Mouse (Mus musculus): Measurements from ENCODE around the gene Aanat.
"Not testable (repeated sequence)": the region's sequence is repeated elsewhere in the genome, so short reads cannot be mapped to it uniquely, and the experiment has no call there.

The Aanat gene

DNA sequence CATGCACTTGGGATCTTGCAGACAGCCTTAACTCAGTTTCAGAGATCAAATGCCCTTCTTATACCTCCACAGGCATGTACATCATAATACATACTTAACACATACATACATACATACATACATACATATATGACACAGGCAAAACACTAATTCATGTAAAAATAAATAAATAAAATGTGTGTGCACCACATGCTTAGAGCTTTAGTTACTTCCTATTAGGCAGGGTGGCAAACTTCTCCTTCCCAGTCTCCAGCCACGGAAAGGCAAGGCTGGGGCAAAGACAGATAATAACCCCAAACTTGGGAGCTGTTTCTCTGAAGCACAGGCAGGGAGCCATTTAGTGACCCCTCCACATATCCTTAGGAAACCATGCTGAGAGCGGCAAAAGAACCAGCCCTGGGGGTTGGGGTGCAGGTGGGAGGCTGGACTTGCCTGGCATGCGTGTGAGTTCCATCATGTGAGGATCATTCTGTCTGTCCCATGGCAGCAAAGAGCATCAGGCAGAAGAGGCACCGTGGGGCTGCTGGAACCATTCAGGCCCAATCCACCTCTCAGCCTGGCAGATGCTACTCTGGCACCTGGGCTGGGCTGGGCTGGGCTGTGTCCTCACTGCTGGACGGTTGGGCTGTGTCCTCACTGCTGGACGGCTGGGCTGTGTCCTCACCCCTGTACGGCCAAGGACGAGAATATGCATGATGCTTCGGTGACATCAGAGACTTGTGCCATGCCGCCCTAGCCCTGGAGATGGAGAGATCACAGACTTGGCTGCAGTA lies 40.3 kb downstream of the Aanat start, which contains the start of gene Rhbdf2:
Gene Rhbdf2, minus strand, starts transcription at position 721 of the 773 bp plus-strand sequence.
- in situ Hi-C loops (cut with MboI; ENCODE audit: low sequenced_read_pairs): no loop called here

DNA sequence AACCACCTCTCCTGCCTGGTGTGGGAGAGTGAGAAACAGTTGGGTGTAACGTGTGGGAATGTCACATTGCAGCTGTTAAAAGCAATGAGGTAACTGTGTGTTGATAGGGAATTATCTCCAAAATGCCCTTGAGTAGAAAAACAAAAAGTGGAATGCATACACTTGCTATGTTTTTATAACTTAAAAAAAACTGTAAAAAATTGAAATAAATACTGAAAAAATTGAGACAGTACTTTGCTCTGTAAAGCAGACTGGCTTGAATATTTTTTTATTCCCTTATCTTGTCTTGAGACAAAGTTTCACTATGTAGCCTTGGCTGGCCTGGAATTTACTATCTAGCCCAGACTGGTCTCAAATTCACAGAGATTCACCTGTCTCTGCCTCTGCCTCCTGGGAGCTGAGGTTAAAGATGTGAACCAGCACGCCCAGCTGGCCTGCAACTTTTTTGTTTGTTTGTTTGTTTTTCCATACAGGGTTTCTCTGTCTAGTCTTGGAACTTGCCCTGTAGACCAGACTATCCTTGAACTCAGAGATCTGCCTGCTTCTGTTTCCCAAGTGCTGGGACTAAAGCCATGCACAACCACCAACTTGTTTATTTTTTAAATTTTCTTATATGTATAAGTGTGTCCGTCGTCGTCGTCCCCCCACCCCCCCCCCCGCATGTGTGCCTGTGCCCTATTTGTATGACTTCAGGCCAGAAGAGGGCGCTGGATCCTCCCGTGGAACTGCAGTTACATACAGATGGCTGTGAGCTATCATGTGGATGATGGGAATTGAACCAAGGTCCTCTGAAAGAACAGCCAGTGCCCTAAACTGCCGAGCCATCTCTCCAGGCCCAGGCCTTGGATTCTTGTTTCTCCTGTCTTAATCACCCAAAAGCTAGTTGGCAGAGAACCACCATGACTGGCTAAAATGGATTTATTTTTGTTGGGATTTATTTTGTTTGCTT lies 41.1 kb downstream of the Aanat start:
- in situ Hi-C loops (cut with MboI; ENCODE audit: low sequenced_read_pairs): no loop called here

DNA sequence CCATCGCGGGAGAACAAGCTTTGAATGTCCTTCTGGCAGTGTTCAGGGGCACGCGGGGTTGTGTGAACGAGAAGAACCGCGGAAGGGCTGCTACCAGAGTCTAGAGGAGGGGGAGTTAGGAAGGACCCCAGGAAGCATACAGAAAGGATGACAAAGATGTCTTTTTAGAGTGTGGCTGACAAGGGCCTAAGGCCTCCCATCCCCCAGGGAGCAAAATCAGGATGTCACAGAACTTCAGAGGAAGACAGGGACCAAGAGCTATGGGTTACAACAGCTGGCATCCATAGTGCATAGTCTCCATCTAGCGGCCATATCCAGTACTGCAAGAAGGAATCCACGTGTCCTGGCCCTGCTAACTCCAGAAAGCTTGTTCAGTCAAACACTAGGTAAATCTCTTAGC lies 42.5 kb downstream of the Aanat start:
- in situ Hi-C loops (cut with MboI; ENCODE audit: low sequenced_read_pairs): no loop called here

DNA sequence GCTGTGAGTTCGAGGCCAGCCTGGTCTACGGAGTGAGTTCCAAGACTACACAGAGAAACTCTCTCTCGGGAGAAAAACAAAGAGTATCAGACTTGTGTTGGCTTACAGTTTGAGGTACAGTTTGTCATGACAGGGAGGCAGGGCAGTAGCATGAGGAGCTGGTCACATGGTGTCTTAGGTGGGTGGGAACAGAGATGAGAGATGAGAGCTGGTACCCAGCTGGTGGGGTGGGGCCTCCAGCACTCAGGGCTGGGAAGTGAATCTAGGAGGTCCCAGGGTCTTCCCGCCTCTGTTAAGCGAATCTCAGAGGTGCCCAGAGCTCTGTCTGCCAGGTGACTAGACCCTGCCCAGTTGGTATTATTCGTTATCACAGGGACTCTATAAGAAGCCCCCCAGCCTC lies 43.2 kb downstream of the Aanat start:
- in situ Hi-C loops (cut with MboI; ENCODE audit: low sequenced_read_pairs): no loop called here

GRCm38 (mm10) chr11:116630171-116630965 lies 44.1 kb downstream of the Aanat start:
- in situ Hi-C loops (cut with MboI; ENCODE audit: low sequenced_read_pairs): no loop called here

GRCm38 (mm10) chr11:116632962-116633361 lies 46.7 kb downstream of the Aanat start:
- in situ Hi-C loops (cut with MboI; ENCODE audit: low sequenced_read_pairs): no loop called here

DNA sequence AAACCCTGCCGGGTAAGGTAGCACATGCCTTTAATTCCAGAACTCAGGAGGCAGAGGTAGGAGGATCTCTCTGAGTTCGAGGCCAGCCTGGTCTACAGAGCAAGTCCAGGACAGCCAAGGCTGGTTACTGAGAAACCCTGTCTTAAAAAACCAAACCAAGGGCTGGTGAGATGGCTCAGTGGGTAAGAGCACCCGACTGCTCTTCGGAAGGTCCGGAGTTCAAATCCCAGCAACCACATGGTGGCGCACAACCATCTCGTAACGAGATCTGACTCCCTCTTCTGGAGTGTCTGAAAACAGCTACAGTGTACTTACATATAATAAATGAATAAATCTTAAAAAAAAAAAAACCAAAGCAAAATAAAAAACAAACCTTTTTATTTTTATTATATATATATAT lies 50.4 kb downstream of the Aanat start:
- in situ Hi-C loops (cut with MboI; ENCODE audit: low sequenced_read_pairs): not testable (repeated sequence)

- in situ Hi-C loops (cut with MboI; ENCODE audit: low sequenced_read_pairs): loop anchor here (10.0 kb wide), 1 partner anchor 164 kb away; no protein-coding TSS in a partner anchor
Measured at GRCm38 (mm10) chr11:116641168-116641567, 54.9 kb downstream of the Aanat start.

GRCm38 (mm10) chr11:116641731-116642130 lies 55.5 kb downstream of the Aanat start:
- in situ Hi-C loops (cut with MboI; ENCODE audit: low sequenced_read_pairs): loop anchor here (10.0 kb wide), 1 partner anchor 163 kb away; no protein-coding TSS in a partner anchor

- in situ Hi-C loops (cut with MboI; ENCODE audit: low sequenced_read_pairs): loop anchor here (10.0 kb wide), 1 partner anchor 162 kb away; no protein-coding TSS in a partner anchor
Measured at GRCm38 (mm10) chr11:116642681-116643578, 56.7 kb downstream of the Aanat start.

- in situ Hi-C loops (cut with MboI; ENCODE audit: low sequenced_read_pairs): loop anchor here (10.0 kb wide), 1 partner anchor 161 kb away; no protein-coding TSS in a partner anchor
Measured at GRCm38 (mm10) chr11:116643579-116644224, 57.5 kb downstream of the Aanat start.

- in situ Hi-C loops (cut with MboI; ENCODE audit: low sequenced_read_pairs): loop anchor here (10.0 kb wide), 1 partner anchor 160 kb away; no protein-coding TSS in a partner anchor
Measured at GRCm38 (mm10) chr11:116644225-116645112, 58.2 kb downstream of the Aanat start.

DNA sequence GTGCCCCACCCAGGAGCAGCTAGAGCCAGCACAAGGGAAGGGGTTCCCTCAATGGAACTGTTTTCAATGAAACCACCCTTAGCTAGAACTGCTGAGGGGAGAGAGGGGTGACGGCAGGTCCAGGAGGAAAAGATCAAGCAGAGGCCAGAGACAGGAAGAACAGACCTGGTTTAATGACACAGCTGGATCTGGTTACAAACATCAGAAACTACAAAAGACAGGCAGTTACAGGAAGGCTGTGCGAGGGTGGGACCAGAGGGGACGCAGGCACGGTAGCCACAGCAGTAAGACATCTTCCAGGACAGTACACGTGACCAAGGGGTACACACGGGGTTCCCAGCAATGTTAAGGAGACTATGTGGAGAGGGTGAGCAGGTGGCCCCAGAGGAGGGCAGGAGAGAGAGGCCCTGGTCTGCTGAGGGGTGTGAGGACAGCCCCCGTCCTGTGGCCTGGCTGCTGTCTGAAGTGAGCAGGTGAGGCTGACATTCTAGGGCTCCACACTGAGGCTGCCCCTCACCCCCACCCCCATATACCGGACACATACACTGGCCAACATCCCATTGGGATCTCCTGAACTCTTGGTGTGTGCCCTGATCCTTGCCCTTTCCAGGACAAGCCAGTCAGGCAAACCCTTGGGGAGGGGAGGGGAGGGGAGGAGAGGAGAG lies 59.3 kb downstream of the Aanat start:
- in situ Hi-C loops (cut with MboI; ENCODE audit: low sequenced_read_pairs): loop anchor here (10.0 kb wide), 1 partner anchor 159 kb away; no protein-coding TSS in a partner anchor

DNA sequence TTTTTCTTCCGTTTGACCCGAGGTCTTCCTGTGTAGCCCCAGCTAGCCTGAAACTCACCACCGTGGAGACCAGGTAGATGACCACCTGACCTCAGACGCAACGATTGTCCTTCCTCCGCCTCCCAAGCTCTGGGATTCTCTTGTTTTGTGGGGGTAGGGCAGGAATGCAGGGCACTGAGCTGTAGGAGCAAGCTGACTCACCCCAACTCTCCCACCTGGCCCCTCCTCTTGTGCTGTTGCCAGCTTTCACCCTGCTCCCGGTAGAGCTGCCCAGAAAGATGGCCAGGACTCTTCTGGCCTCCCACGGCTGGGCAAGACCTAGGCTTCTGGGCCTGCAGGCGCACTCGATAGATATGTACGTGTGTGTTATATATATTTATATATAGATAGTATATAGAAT lies 59.9 kb downstream of the Aanat start:
- in situ Hi-C loops (cut with MboI; ENCODE audit: low sequenced_read_pairs): loop anchor here (10.0 kb wide), 1 partner anchor 159 kb away; no protein-coding TSS in a partner anchor

GRCm38 (mm10) chr11:116646771-116647170 lies 60.5 kb downstream of the Aanat start:
- in situ Hi-C loops (cut with MboI; ENCODE audit: low sequenced_read_pairs): loop anchor here (10.0 kb wide), 1 partner anchor 158 kb away; no protein-coding TSS in a partner anchor

Measured in CH12F3 (cell line).